Comparison of ENCODE assay signal across 17 mouse cellular contexts in the genomic region with DNA sequence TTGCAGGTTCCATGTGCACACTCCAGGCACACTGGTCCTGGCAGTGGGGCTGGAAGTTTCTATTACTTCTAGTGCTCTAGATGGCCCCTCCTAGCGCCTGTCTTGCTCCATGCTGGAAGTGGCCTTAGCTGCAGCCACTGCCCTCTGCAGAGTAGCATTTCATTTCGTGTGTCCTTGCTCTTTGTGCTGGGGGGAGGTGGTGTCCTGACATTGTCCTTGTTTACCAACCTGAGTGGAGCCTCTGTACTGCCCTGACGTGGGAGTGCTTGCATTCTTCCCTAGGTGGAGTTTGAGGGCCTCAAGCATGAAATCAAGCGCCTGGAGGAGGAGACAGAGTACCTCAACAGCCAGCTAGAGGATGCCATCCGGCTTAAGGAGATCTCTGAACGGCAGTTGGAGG.
"Had no signal": no experiment of that assay in that cellular context is flagged by ENCODE, and none has a peak within 500 bp of the region (broad histone marks: within the 10 kb centered on the region; RNA-seq: fewer than 3 reads in every experiment).

No protein-coding gene starts in this region.

- H3K9ac ChIP-seq: liver, embryonic 15.5 days; lung, embryonic 14.5 days; midbrain, embryonic 12.5 days; neural tube, embryonic 13.5 days; neural tube, embryonic 15.5 days had no signal

- H3K9me3 ChIP-seq: liver, embryonic 15.5 days; midbrain, embryonic 10.5 days; midbrain, embryonic 12.5 days; neural tube, embryonic 13.5 days; neural tube, embryonic 15.5 days had no signal

- H3K4me1 ChIP-seq: midbrain, embryonic 12.5 days had no signal

- H3K4me3 ChIP-seq: liver, embryonic 15.5 days; midbrain, embryonic 10.5 days; midbrain, embryonic 12.5 days; myocyte; neural tube, embryonic 13.5 days; neural tube, embryonic 15.5 days had no signal

- H3K4me2 ChIP-seq: liver, embryonic 15.5 days; lung, embryonic 14.5 days; midbrain, embryonic 12.5 days; neural tube, embryonic 13.5 days; neural tube, embryonic 15.5 days had no signal

- DNase-seq: lung, embryonic 14.5 days; midbrain, embryonic 14.5 days; retina, postnatal 1 day; right cerebral cortex, adult 18-20 months; right cerebral cortex, postnatal 25 days; right cerebral cortex, postnatal 4 days; spleen, adult 18-20 months; thymus, adult 18-20 months; thymus, postnatal 14 days; thymus, postnatal 36 days had no signal

- ATAC-seq: midbrain, embryonic 16.5 days had no signal

- H3K27me3 ChIP-seq: liver, embryonic 15.5 days; midbrain, embryonic 12.5 days; neural tube, embryonic 13.5 days; neural tube, embryonic 15.5 days had no signal

- H3K27ac ChIP-seq: liver, embryonic 15.5 days; midbrain, embryonic 10.5 days; midbrain, embryonic 12.5 days; neural tube, embryonic 13.5 days; neural tube, embryonic 15.5 days had no signal
